Mouse (Mus musculus) MEL (cell line): ENCODE data around the gene Gcg. TPM values are rescaled to one million over a fixed set of nuclear protein-coding genes. Genes with fewer than 3 reads are reported as not detected.

Source experiments
- DNase-seq: peaks from one replicate; pipeline ENCODE4 v3.0.0; 2011; ENCODE audit warnings: low read depth, low spot score
- H3K27ac ChIP-seq: 2 replicates; pipeline ENCODE4 v1.5.1; 2012; ENCODE audit warnings: low read depth, mild to moderate bottlenecking, control low read depth, low read length, moderate library complexity; ENCODE audit not compliant: control insufficient read depth
- H3K27me3 ChIP-seq, 2 experiments: fragments of 150-350 bp in 1 of 2; sonication (generic) in 1 of 2; 2 replicates each; pipeline ENCODE4 v1.6.1; 2012; ENCODE audit warnings: low read length in 2 of 2, mild to moderate bottlenecking in 2 of 2, improper control_type of control experiment in 1 of 2, moderate library complexity in 1 of 2; ENCODE audit not compliant: insufficient read depth in 2 of 2, control insufficient read depth in 1 of 2
- H3K36me3 ChIP-seq, 2 experiments: 2 replicates each; pipeline ENCODE4 v1.6.1; 2012 to 2014; ENCODE audit warnings: low read length in 2 of 2, improper control_type of control experiment in 1 of 2, inconsistent platforms in 1 of 2, mild to moderate bottlenecking in 1 of 2; ENCODE audit not compliant: insufficient read depth in 2 of 2, control insufficient read depth in 1 of 2
- H3K4me1 ChIP-seq, 2 experiments: fragments of 150-350 bp in 1 of 2; sonication (generic) in 1 of 2; 2 replicates each; pipeline ENCODE4 v1.6.1; 2012; ENCODE audit warnings: low read length in 2 of 2, improper control_type of control experiment in 1 of 2, mild to moderate bottlenecking in 1 of 2; ENCODE audit not compliant: insufficient read depth in 2 of 2, control insufficient read depth in 1 of 2
- H3K4me3 ChIP-seq, 2 experiments: fragments of 150-350 bp in 1 of 2; sonication (generic) in 1 of 2; 2 replicates each; pipeline ENCODE4 v1.5.1; 2012; ENCODE audit warnings: low read depth in 2 of 2, low read length in 2 of 2, mild to moderate bottlenecking in 2 of 2, moderate library complexity in 2 of 2, control low read depth in 1 of 2, improper control_type of control experiment in 1 of 2; ENCODE audit not compliant: control insufficient read depth in 1 of 2, insufficient read depth in 1 of 2
- H3K79me2 ChIP-seq: 2 replicates; pipeline ENCODE4 v1.6.1; 2012; ENCODE audit warnings: mild to moderate bottlenecking, low read length, moderate library complexity; ENCODE audit not compliant: control insufficient read depth, poor library complexity, insufficient read depth
- H3K9ac ChIP-seq: 2 replicates; pipeline ENCODE4 v1.6.1; 2012; ENCODE audit warnings: low read depth, mild to moderate bottlenecking, control low read depth, low read length, moderate library complexity; ENCODE audit not compliant: control insufficient read depth, poor library complexity, severe bottlenecking
- H3K9me3 ChIP-seq: fragments of 150-350 bp; sonication (generic); replicated peaks from 2 replicates; pipeline ENCODE4 v1.6.1; 2012; ENCODE audit warnings: mild to moderate bottlenecking, low read length, improper control_type of control experiment, moderate library complexity; ENCODE audit not compliant: insufficient read depth
- CHD1 ChIP-seq: IDR thresholded peaks from 2 replicates; pipeline ENCODE4 v1.6.1; 2012; ENCODE audit warnings: low read depth, mild to moderate bottlenecking, inconsistent platforms, low read length, improper control_type of control experiment
- CHD2 ChIP-seq: IDR thresholded peaks from 2 replicates; pipeline ENCODE4 v1.6.1; 2011; ENCODE audit warnings: low read length, improper control_type of control experiment
- CTCF ChIP-seq, 3 experiments: IDR thresholded peaks in 2 of 3; conservative IDR thresholded peaks in 1 of 3; 2 replicates each; pipeline ENCODE4 v1.5.1; 2011 to 2012; ENCODE audit warnings: low read length in 3 of 3, low read depth in 2 of 3, mild to moderate bottlenecking in 2 of 3, improper control_type of control experiment in 1 of 3, inconsistent platforms in 1 of 3, mixed read lengths in 1 of 3, moderate library complexity in 1 of 3; ENCODE audit not compliant: control insufficient read depth in 1 of 3, insufficient read depth in 1 of 3, poor library complexity in 1 of 3, severe bottlenecking in 1 of 3
- E2F4 ChIP-seq: IDR thresholded peaks from 2 replicates; pipeline ENCODE4 v1.6.1; 2011; ENCODE audit warnings: low read depth, low read length, improper control_type of control experiment, borderline replicate concordance
- ELF1 ChIP-seq: IDR thresholded peaks from 2 replicates; pipeline ENCODE4 v1.6.1; 2014; ENCODE audit warnings: low read depth, mild to moderate bottlenecking, inconsistent platforms, low read length, improper control_type of control experiment, moderate library complexity
- EP300 ChIP-seq, 2 experiments: IDR thresholded peaks; 2 replicates each; pipeline ENCODE4 v1.6.1; 2011; ENCODE audit warnings: improper control_type of control experiment in 2 of 2, low read length in 2 of 2, low read depth in 1 of 2, mild to moderate bottlenecking in 1 of 2
- ETS1 ChIP-seq: IDR thresholded peaks from 2 replicates; pipeline ENCODE4 v1.6.1; 2012; ENCODE audit warnings: low read depth, mild to moderate bottlenecking, inconsistent platforms, low read length, improper control_type of control experiment, moderate library complexity
- GATA1 ChIP-seq: IDR thresholded peaks from 2 replicates; pipeline ENCODE4 v1.6.1; 2011; ENCODE audit warnings: low read depth, low read length, improper control_type of control experiment
- HCFC1 ChIP-seq: IDR thresholded peaks from 2 replicates; pipeline ENCODE4 v1.6.1; 2012; ENCODE audit warnings: low read depth, mild to moderate bottlenecking, inconsistent platforms, low read length, improper control_type of control experiment, moderate library complexity
- JUND ChIP-seq: IDR thresholded peaks from 2 replicates; pipeline ENCODE4 v1.6.1; 2011; ENCODE audit warnings: low read depth, mild to moderate bottlenecking, improper control_type of control experiment, low read length
- KAT2A ChIP-seq: conservative IDR thresholded peaks from 2 replicates; pipeline ENCODE4 v1.6.1; 2012; ENCODE audit warnings: low read depth, low read length, improper control_type of control experiment, inconsistent platforms
- MAFK ChIP-seq: IDR thresholded peaks from 2 replicates; pipeline ENCODE4 v1.6.1; 2011; ENCODE audit warnings: low read depth, mild to moderate bottlenecking, low read length, improper control_type of control experiment, borderline replicate concordance
- MAX ChIP-seq: IDR thresholded peaks from 2 replicates; pipeline ENCODE4 v1.6.1; 2011; ENCODE audit warnings: low read length, improper control_type of control experiment
- MAZ ChIP-seq: IDR thresholded peaks from 2 replicates; pipeline ENCODE4 v1.6.1; 2012; ENCODE audit warnings: low read depth, mild to moderate bottlenecking, inconsistent platforms, low read length, improper control_type of control experiment
- MEF2A ChIP-seq: IDR thresholded peaks from 2 replicates; pipeline ENCODE4 v1.6.1; 2014; ENCODE audit warnings: low read depth, mild to moderate bottlenecking, inconsistent platforms, low read length, improper control_type of control experiment; ENCODE audit not compliant: poor library complexity, insufficient replicate concordance, severe bottlenecking; ENCODE audit errors: extremely low read depth
- MXI1 ChIP-seq: IDR thresholded peaks from 2 replicates; pipeline ENCODE4 v1.6.1; 2011; ENCODE audit warnings: mild to moderate bottlenecking, low read depth, low read length, improper control_type of control experiment
- MYB ChIP-seq: IDR thresholded peaks from 2 replicates; pipeline ENCODE4 v1.6.1; 2011; ENCODE audit warnings: mild to moderate bottlenecking, low read depth, low read length, improper control_type of control experiment
- MYC ChIP-seq: IDR thresholded peaks from 2 replicates; pipeline ENCODE4 v1.6.1; 2011; ENCODE audit warnings: low read depth, mild to moderate bottlenecking, low read length, improper control_type of control experiment, moderate library complexity
- NELFE ChIP-seq: IDR thresholded peaks from 2 replicates; pipeline ENCODE4 v1.6.1; 2011; ENCODE audit warnings: low read depth, low read length, improper control_type of control experiment
- POLR2A ChIP-seq, 2 experiments: IDR thresholded peaks; 2 replicates each; pipeline ENCODE4 v1.6.1; 2011 to 2012; ENCODE audit warnings: low read length in 2 of 2, mild to moderate bottlenecking in 2 of 2, control low read depth in 1 of 2, improper control_type of control experiment in 1 of 2, low read depth in 1 of 2, moderate library complexity in 1 of 2; ENCODE audit not compliant: control insufficient read depth in 1 of 2, insufficient read depth in 1 of 2, poor library complexity in 1 of 2
- POLR2AphosphoS2 ChIP-seq: IDR thresholded peaks from 2 replicates; pipeline ENCODE4 v1.6.1; 2011; ENCODE audit warnings: low read length, improper control_type of control experiment
- POLR2AphosphoS5 ChIP-seq: IDR thresholded peaks from 2 replicates; pipeline ENCODE4 v1.6.1; 2012; ENCODE audit warnings: low read depth, borderline replicate concordance, mild to moderate bottlenecking, inconsistent platforms, low read length, moderate library complexity, mixed read lengths
- RAD21 ChIP-seq: IDR thresholded peaks from 2 replicates; pipeline ENCODE4 v1.6.1; 2011; ENCODE audit warnings: mild to moderate bottlenecking, low read depth, low read length, improper control_type of control experiment
- RCOR1 ChIP-seq: IDR thresholded peaks from 2 replicates; pipeline ENCODE4 v1.6.1; 2012; ENCODE audit warnings: low read depth, mild to moderate bottlenecking, inconsistent platforms, low read length, improper control_type of control experiment
- SIN3A ChIP-seq: IDR thresholded peaks from 2 replicates; pipeline ENCODE4 v1.6.1; 2012; ENCODE audit warnings: low read length, improper control_type of control experiment, inconsistent platforms
- SMC3 ChIP-seq: IDR thresholded peaks from 2 replicates; pipeline ENCODE4 v1.6.1; 2011; ENCODE audit warnings: low read depth, low read length, improper control_type of control experiment
- TAL1 ChIP-seq: IDR thresholded peaks from 2 replicates; pipeline ENCODE4 v1.6.1; 2012; ENCODE audit warnings: mild to moderate bottlenecking, inconsistent platforms, low read length, moderate library complexity, mixed read lengths
- TBP ChIP-seq: IDR thresholded peaks from 2 replicates; pipeline ENCODE4 v1.8.0; 2011; ENCODE audit warnings: low read depth, low read length, improper control_type of control experiment
- TCF12 ChIP-seq: IDR thresholded peaks from 2 replicates; pipeline ENCODE4 v1.6.1; 2014; ENCODE audit warnings: low read depth, mild to moderate bottlenecking, inconsistent platforms, low read length, improper control_type of control experiment, moderate library complexity
- UBTF ChIP-seq: IDR thresholded peaks from 2 replicates; pipeline ENCODE4 v1.6.1; 2012; ENCODE audit warnings: low read depth, mild to moderate bottlenecking, inconsistent platforms, low read length, improper control_type of control experiment, moderate library complexity, borderline replicate concordance; ENCODE audit not compliant: insufficient read depth
- USF1 ChIP-seq: IDR thresholded peaks from 2 replicates; pipeline ENCODE4 v1.6.1; 2014; ENCODE audit warnings: low read depth, mild to moderate bottlenecking, inconsistent platforms, low read length, improper control_type of control experiment, moderate library complexity
- USF2 ChIP-seq, 2 experiments: IDR thresholded peaks; 2 replicates each; pipeline ENCODE4 v1.6.1; 2011 to 2012; ENCODE audit warnings: improper control_type of control experiment in 2 of 2, low read length in 2 of 2, borderline replicate concordance in 1 of 2, inconsistent platforms in 1 of 2, low read depth in 1 of 2, mild to moderate bottlenecking in 1 of 2; ENCODE audit not compliant: insufficient read depth in 1 of 2
- ZC3H11A ChIP-seq: IDR thresholded peaks from 2 replicates; pipeline ENCODE4 v1.6.1; 2012; ENCODE audit warnings: low read depth, mild to moderate bottlenecking, inconsistent platforms, low read length, improper control_type of control experiment
- ZKSCAN1 ChIP-seq: IDR thresholded peaks from 2 replicates; pipeline ENCODE4 v1.6.1; 2012; ENCODE audit warnings: low read depth, mild to moderate bottlenecking, inconsistent platforms, low read length, improper control_type of control experiment, moderate library complexity
- ZMIZ1 ChIP-seq: IDR thresholded peaks from 2 replicates; pipeline ENCODE4 v1.6.1; 2012; ENCODE audit warnings: low read depth, mild to moderate bottlenecking, inconsistent platforms, low read length, improper control_type of control experiment, moderate library complexity
- ZNF384 ChIP-seq: IDR thresholded peaks from 2 replicates; pipeline ENCODE4 v1.6.1; 2012; ENCODE audit warnings: low read depth, mild to moderate bottlenecking, inconsistent platforms, low read length, improper control_type of control experiment
- polyA plus RNA-seq, 2 experiments: library from polyadenylated mRNA; stranded (reverse) in 1 of 2; unstranded in 1 of 2; fragments of >175 nt in 1 of 2; fragments of >200 nt in 1 of 2; gene quantifications; 2 replicates each; pipeline versions ENCODE4 v1.2.1 to v1.2.4; 2012; ENCODE audit warnings: low replicate concordance in 2 of 2, low read depth in 1 of 2; ENCODE audit not compliant: insufficient read length in 2 of 2, insufficient read depth in 1 of 2, missing spikeins in 1 of 2
- total RNA-seq: library from RNA; depleted of rRNA; stranded (reverse); fragments of 300-350 nt; gene quantifications from 2 replicates; pipeline ENCODE4 v1.2.3, GENCODE M21; 2012

Gene Gcg
- total and polyA plus RNA-seq, 3 experiments: not detected

DNA sequence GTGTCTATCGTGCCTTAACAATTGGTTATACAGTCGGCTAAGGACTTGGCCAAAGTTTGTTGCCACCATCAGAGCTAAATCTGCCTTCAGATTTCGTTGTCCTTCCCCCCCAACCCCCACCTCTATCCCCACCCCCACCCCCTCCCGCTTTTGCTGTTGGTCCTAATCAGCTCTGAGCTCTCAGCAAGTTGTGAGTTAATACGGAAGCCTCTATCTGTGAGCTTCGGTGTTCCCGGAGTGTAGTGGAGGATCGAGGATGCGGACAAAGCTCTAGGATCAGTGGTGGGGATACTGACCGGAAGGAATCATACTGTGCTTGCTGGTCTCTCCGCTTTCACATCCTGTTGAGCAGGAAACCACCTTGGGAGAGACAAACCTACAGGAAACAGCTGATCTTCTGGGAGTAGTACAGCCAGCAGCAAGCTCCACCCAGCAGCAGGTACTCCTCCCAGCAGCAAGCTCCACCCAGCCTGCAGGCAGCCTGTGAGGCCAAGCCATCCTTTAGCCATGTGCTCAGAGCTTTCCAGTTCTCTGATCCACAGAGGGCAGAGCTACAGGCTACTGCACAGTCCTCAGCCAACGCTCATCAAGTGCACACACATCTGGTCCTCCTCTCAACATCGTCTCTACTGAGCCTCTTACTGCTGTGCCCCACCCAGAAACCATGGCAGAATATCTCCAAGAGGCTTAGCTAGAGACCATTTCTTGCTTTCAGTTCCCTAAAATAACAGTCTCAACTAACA is 42.5 kb downstream of the Gcg start:
- Histone ChIP-seq H3K9ac (peak overlapping the region; percentile 66), H3K27ac (peak overlapping the region; percentile 83)

DNA sequence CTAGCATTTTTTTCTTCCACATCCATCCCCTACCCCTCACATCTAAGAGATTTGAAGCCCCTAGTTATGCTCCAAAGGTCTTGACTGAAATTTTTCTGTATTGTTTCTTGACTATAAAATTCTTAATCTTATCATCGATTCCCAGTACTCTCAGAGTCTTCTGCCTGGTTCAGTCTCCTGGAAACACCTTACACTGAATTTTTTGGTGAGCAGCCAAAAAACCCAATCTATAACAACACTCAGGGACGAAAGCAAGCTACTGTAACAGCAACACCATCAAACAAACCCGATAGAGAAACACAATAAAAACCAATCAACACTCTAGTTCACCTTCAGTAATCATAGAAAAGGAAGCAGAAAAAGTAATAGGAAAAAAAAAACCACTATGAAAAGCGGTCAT is 43.4 kb downstream of the Gcg start:
- 0 out of 2 replicates have a peak, but pooled peaks have one; percentile 22 for TF ChIP-seq ETS1
- peak; percentile 57 to 63; a peak in 3 of 4 replicates for TF ChIP-seq EP300 (IDR thresholded peaks at IDR 0.05; ENCODE audit: low read depth in 1 of 2, low read length in 2 of 2)
- TF ChIP-seq TAL1: peak; percentile 41
- no peak for TF ChIP-seq E2F4
- Histone ChIP-seq H3K4me3 (peak overlapping the region in 1 of 2 experiments; percentile 63; a peak in 2 of 4 replicates), H3K9me3 (no peaks in the 10 kb centered on the region), H3K4me1 (peaks cover 0 to 9% of the 10 kb centered on the region in 2 experiments; a peak in 3 of 4 replicates), H3K27ac (peak overlapping the region; percentile 19; the same call in 1 of the 2 replicates), H3K27me3 (no peaks in the 10 kb centered on the region), H3K79me2 (no peaks in the 10 kb centered on the region), H3K36me3 (peaks cover 0 to 13% of the 10 kb centered on the region in 2 experiments; a peak in 2 of 4 replicates), H3K9ac (no peak overlapping the region; the same call in 1 of the 2 replicates)
- peak; percentile 59 for DNase-seq

More for the DNA sequence above, 42.5 kb downstream of the Gcg start:
- Histone ChIP-seq H3K9me3 (no peaks in the 10 kb centered on the region), H3K27me3 (no peaks in the 10 kb centered on the region), H3K36me3 (peaks cover 0 to 13% of the 10 kb centered on the region in 2 experiments; a peak in 2 of 4 replicates), H3K79me2 (no peaks in the 10 kb centered on the region), H3K4me1 (peaks cover 0 to 9% of the 10 kb centered on the region in 2 experiments; a peak in 3 of 4 replicates), H3K4me3 (peak overlapping the region; percentile 63 to 77)
- TF ChIP-seq ZNF384 (no peak), MEF2A (no peak), EP300 (IDR thresholded peaks at IDR 0.05; ENCODE audit: low read depth in 1 of 2, low read length in 2 of 2) (peak; percentile 29 to 60; a peak in 3 of 4 replicates), TAL1 (peak; percentile 17; the same call in 1 of the 2 replicates), ZC3H11A (no peak), MYC (peak; percentile 100), MXI1 (peak; percentile 93), ZKSCAN1 (no peak), CHD1 (no peak), JUND (no peak), CTCF (IDR thresholded peaks at IDR 0.05 in 2 of 3, conservative IDR thresholded peaks at IDR 0.05 in 1 of 3; ENCODE audit: control insufficient read depth in 1 of 3, insufficient read depth in 1 of 3, low read depth in 2 of 3, low read length in 3 of 3, poor library complexity in 1 of 3, severe bottlenecking in 1 of 3) (no peak), TBP (peak; percentile 92), KAT2A (0 out of 2 replicates have a peak, but pooled peaks have one; percentile 31), SMC3 (no peak), CHD2 (peak; percentile 34), MAFK (no peak), UBTF (no peak), POLR2A (IDR thresholded peaks at IDR 0.05; ENCODE audit: control insufficient read depth in 1 of 2, insufficient read depth in 1 of 2, low read depth in 1 of 2, low read length in 2 of 2, poor library complexity in 1 of 2) (peak; percentile 58 to 99; a peak in 3 of 4 replicates), RAD21 (no peak), ETS1 (peak; percentile 100), MYB (no peak), POLR2AphosphoS2 (peak; percentile 99), E2F4 (no peak), MAZ (peak; percentile 65; the same call in 1 of the 2 replicates), HCFC1 (peak; percentile 73), USF2 (IDR thresholded peaks at IDR 0.05; ENCODE audit: borderline replicate concordance in 1 of 2, insufficient read depth in 1 of 2, low read depth in 1 of 2, low read length in 2 of 2) (no peak), ZMIZ1 (peak; percentile 95), TCF12 (peak; percentile 75), ELF1 (peak; percentile 30; the same call in 1 of the 2 replicates), RCOR1 (peak; percentile 5; the same call in 1 of the 2 replicates), USF1 (peak; percentile 68), NELFE (peak; percentile 91), SIN3A (peak; percentile 95), POLR2AphosphoS5 (peak; percentile 96; the same call in 1 of the 2 replicates), MAX (peak; percentile 98), GATA1 (no peak)
- peak; percentile 96 for DNase-seq
